ENCODE assay signal across 11 mouse cellular contexts in the genomic region with DNA sequence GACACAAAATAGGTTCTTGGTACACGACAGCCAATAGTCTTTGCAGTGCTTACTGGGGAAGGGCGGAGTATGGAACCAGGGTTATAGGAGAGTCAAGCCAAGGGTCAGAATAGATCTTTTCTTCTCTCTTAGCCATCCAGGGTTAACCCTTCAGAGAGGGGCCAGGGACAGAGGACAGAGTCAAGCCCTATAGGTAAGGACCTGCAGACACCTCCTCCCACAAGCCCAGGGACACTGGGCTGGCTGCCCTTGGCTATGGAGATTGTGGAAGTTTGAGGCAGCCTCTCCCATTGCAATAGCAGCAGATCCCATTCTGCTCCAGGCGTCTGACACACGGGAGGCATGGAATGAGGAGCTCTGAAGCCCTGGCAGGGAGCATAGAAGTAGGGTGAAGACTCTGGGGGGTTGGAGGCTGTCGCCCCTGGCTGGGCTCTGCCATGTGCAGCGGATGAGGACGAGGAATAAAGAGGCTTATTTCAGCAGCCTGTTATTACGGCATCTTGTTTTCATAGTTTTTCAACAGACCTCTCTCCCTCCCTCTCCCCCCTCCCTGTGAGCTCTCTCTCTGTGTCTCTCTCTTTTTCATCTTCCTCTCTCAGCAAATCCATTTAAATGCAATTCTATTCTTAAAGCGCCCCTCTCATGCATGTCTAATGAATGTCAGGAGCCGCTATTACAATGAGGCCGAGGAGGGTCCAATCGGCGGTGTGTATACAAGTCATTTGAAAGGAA.
DNase-seq lines count a peak whose midpoint lies in the region; ATAC-seq lines count a peak whose summit lies in the region.
"Had no signal": no experiment of that assay in that cellular context is flagged by ENCODE, and none has a peak within 500 bp of the region (broad histone marks: within the 10 kb centered on the region; RNA-seq: fewer than 3 reads in every experiment).

No protein-coding gene starts in this region.

- no peaks in the 10 kb centered on the region for H3K9me3 ChIP-seq in forebrain, embryonic 11.5 days (ENCODE audit: control insufficient read depth, low read length)
- no peaks in the 10 kb centered on the region for H3K9me3 ChIP-seq in hindbrain, embryonic 15.5 days
- no peaks in the 10 kb centered on the region for H3K9me3 ChIP-seq in neural tube, embryonic 13.5 days
- H3K9me3 ChIP-seq: liver, embryonic 12.5 days had no signal

- peak; percentile 17 for DNase-seq in embryo, embryonic 9.5 days (ENCODE audit: extremely low spot score)
- peak; percentile 65 for DNase-seq in forebrain, embryonic 11.5 days (ENCODE audit: low spot score)
- DNase-seq in ovary, postnatal 14 days (ENCODE audit: low spot score) = no peak
- DNase-seq: adrenal gland, postnatal 14 days; cerebellum, adult 11 months had no signal

- no peaks in the 10 kb centered on the region for H3K36me3 ChIP-seq in forebrain, embryonic 11.5 days (ENCODE audit: control insufficient read depth, insufficient read depth, low read length)
- H3K36me3 ChIP-seq in hindbrain, embryonic 15.5 days = no peaks in the 10 kb centered on the region
- H3K36me3 ChIP-seq in neural tube, embryonic 13.5 days = no peaks in the 10 kb centered on the region
- H3K36me3 ChIP-seq: liver, embryonic 12.5 days had no signal

- WGBS in forebrain, embryonic 11.5 days = 19% methylated on average over 13 of the region's 13 CpGs
- WGBS in hindbrain, embryonic 15.5 days = 22% methylated on average over 13 of the region's 13 CpGs
- 24% methylated on average over 13 of the region's 13 CpGs for WGBS in neural tube, embryonic 13.5 days

- H3K4me2 ChIP-seq in forebrain, embryonic 11.5 days (ENCODE audit: low read depth, low read length, severe bottlenecking) = peak overlapping the region; percentile 32
- H3K4me2 ChIP-seq in hindbrain, embryonic 15.5 days = peak overlapping the region; percentile 28; the same call in 1 of the 2 replicates
- H3K4me2 ChIP-seq in neural tube, embryonic 13.5 days = peak overlapping the region; percentile 30
- H3K4me2 ChIP-seq: liver, embryonic 12.5 days had no signal

- H3K27me3 ChIP-seq in forebrain, embryonic 11.5 days (ENCODE audit: control insufficient read depth, insufficient read depth, low read length) = no peaks in the 10 kb centered on the region; the same call in none of the 2 replicates
- no peaks in the 10 kb centered on the region for H3K27me3 ChIP-seq in hindbrain, embryonic 15.5 days
- no peaks in the 10 kb centered on the region for H3K27me3 ChIP-seq in neural tube, embryonic 13.5 days

- peaks cover 16% of the 10 kb centered on the region; the same call in 1 of the 2 replicates for H3K4me1 ChIP-seq in forebrain, embryonic 11.5 days (replicated peaks; ENCODE audit: control insufficient read depth, insufficient read depth, low read length)
- H3K4me1 ChIP-seq in hindbrain, embryonic 15.5 days (replicated peaks) = peaks cover 30% of the 10 kb centered on the region
- peaks cover 37% of the 10 kb centered on the region for H3K4me1 ChIP-seq in neural tube, embryonic 13.5 days (replicated peaks)
- H3K4me1 ChIP-seq: liver, embryonic 12.5 days had no signal

- H3K27ac ChIP-seq in forebrain, embryonic 11.5 days (ENCODE audit: low read depth, low read length) = peak overlapping the region; percentile 92
- H3K27ac ChIP-seq in hindbrain, embryonic 15.5 days (replicated peaks) = peak overlapping the region; percentile 85
- H3K27ac ChIP-seq in neural tube, embryonic 13.5 days (replicated peaks) = peak overlapping the region; percentile 87
- H3K27ac ChIP-seq: liver, embryonic 12.5 days had no signal

- no peak overlapping the region for H3K4me3 ChIP-seq in forebrain, embryonic 11.5 days (ENCODE audit: low read depth, low read length)
- H3K4me3 ChIP-seq in hindbrain, embryonic 15.5 days = no peak overlapping the region
- no peak overlapping the region for H3K4me3 ChIP-seq in neural tube, embryonic 13.5 days
- H3K4me3 ChIP-seq: liver, embryonic 12.5 days had no signal

- peak; percentile 86 for ATAC-seq in forebrain, embryonic 11.5 days (replicated peaks; ENCODE audit: low FRiP score)
- ATAC-seq in hindbrain, embryonic 15.5 days (ENCODE audit: low FRiP score, low read depth) = peak; percentile 60
- peak; percentile 82 for ATAC-seq in neural tube, embryonic 13.5 days (ENCODE audit: low read depth)
- no peak for ATAC-seq in erythroid progenitor cell, adult 5-6 weeks (replicated peaks; ENCODE audit: low FRiP score, poor library complexity, severe bottlenecking)
- no peak for ATAC-seq in megakaryocyte, adult 5-6 weeks (ENCODE audit: poor library complexity, severe bottlenecking)
- ATAC-seq: intestine, postnatal 0 days; liver, embryonic 12.5 days had no signal

- peak overlapping the region; percentile 52 for H3K9ac ChIP-seq in forebrain, embryonic 11.5 days (ENCODE audit: low read length)
- H3K9ac ChIP-seq in hindbrain, embryonic 15.5 days = no peak overlapping the region
- 0 out of 2 replicates have a peak overlapping the region, but pooled peaks have one; percentile 5 for H3K9ac ChIP-seq in neural tube, embryonic 13.5 days
- H3K9ac ChIP-seq: liver, embryonic 12.5 days had no signal

Comparison
In these comparisons a context has a peak if more than half of its experiments do, and no peak if none do; other contexts are left out.
1. ATAC-seq: peak in forebrain, embryonic 11.5 days (single experiment), hindbrain, embryonic 15.5 days (single experiment) and neural tube, embryonic 13.5 days (single experiment); none in erythroid progenitor cell, adult 5-6 weeks (single experiment) and megakaryocyte, adult 5-6 weeks (single experiment).
2. Peak in every context shown above with its lines, with median percentiles within 50 percentile points of each other: H3K27ac ChIP-seq and H3K4me2 ChIP-seq.